Mouse (Mus musculus): ENCODE data around the gene Fam216a. TPM values are rescaled to one million over a fixed set of nuclear protein-coding genes. Genes with fewer than 3 reads are reported as not detected.
"Not testable (repeated sequence)": the region's sequence is repeated elsewhere in the genome, so short reads cannot be mapped to it uniquely, and the experiment has no call there.

The Fam216a gene
- polyA plus RNA-seq (2012; rRNA removed), result 18.9 and 22.5 TPM in 2 replicates

DNA sequence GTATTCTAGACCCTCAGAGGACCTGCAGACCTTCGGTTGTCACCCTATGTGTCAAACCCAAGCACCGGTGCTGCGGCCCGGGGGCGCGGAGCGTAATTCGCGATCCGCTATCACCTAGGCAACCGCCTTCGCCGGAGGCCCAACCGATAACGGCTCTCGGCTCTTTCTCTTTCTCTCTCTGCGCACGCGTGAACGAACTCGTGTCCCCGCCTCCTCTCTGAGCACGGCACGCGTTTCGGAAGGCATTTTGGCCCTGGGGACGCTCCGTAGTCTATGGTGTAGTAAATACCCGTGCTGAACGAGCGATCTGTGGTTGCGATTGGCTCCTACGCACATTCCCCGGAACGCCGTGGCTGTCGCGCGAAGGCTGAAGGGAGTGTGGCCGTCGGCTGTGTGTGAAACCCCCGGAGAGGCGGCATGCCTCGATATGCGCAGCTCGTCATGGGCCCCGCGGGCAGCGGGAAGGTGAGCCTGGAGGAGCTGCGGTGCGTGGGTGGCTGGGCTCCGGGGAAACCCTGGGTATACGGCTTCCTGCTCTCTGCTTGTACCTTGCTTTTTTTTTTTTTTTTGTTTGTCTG lies at the start of gene Fam216a:
Fam216a (minus strand) TSS at position 173 of the 578 bp plus-strand sequence.
- under 1% methylated on average over 53 of the region's 53 CpGs for WGBS
- peak; percentile 75; the same call in 1 of the 2 replicates for TF ChIP-seq POLR2A (IDR thresholded peaks at IDR 0.05; ENCODE audit: borderline replicate concordance, extremely low read depth, low read depth, low read length)
- TF ChIP-seq CTCF (IDR thresholded peaks at IDR 0.05; ENCODE audit: insufficient read depth, low read length), result no peak
- peak within 1 kb of the TSS; percentile 84 for H3K4me3 ChIP-seq (replicated peaks; ENCODE audit: extremely low read depth, low read depth, low read length)
- H3K4me1 ChIP-seq (ENCODE audit: control insufficient read depth, insufficient read depth, low read length), result no peaks in the 10 kb centered on the region; the same call in 1 of the 2 replicates
- DNase-seq, result peak; percentile 99

DNA sequence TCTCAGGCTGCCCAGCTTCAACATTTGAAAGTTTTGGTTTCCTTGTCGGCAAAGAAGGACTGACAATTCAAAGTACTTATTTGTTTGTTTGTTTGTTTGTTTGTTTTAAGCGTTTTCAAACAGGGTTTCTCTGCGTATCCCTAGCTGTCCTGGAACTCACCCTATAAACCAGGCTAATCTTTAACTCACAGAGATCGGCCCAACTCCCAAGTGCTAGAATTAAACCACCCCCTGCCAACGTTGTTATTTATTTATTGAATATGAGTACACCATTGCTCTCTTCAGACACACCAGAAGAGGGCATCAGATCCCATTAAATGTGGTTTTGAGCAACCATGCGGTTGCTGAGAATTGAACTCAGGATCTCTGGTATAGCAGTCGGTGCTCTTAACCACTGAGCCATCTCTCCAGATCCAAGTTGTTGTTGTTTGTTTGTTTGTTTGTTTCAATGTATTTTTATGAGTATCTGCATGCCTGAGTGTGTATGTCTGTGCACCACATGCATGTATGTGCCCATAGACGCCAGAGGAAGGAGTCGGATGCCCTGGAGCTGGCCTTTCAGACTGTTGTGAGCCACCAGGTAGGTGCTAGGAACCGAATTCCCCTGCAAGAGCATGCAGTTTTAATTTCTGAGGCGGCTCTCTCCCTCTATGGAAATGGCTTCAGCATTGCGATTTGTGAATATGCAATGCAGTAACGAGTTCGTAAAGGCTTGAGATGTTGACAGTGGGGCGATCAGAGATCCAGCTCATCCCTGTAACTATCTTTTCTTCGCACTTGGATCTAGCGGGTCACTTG lies 49.3 kb upstream of the Fam216a start, which contains the start of gene Anapc7:
Anapc7 (plus strand) TSS at position 423 of the 798 bp plus-strand sequence.
- DNase-seq, result no peak
- 13% methylated on average over 17 of the region's 17 CpGs for WGBS
- Histone ChIP-seq H3K4me3 (replicated peaks; ENCODE audit: extremely low read depth, low read depth, low read length) (peak within 1 kb of the TSS; percentile 89), H3K4me1 (ENCODE audit: control insufficient read depth, insufficient read depth, low read length) (no peaks in the 10 kb centered on the region)
- no peak for TF ChIP-seq CTCF (IDR thresholded peaks at IDR 0.05; ENCODE audit: insufficient read depth, low read length)
- no peak for TF ChIP-seq POLR2A (IDR thresholded peaks at IDR 0.05; ENCODE audit: borderline replicate concordance, extremely low read depth, low read depth, low read length)

GRCm38 (mm10) chr5:122420676-122421075 lies 48.5 kb upstream of the Fam216a start:
- WGBS, result 56% methylated on average over 4 of the region's 4 CpGs
- not testable (repeated sequence) for H3K4me1 ChIP-seq (ENCODE audit: control insufficient read depth, insufficient read depth, low read length); H3K4me3 ChIP-seq (replicated peaks; ENCODE audit: extremely low read depth, low read depth, low read length); DNase-seq

DNA sequence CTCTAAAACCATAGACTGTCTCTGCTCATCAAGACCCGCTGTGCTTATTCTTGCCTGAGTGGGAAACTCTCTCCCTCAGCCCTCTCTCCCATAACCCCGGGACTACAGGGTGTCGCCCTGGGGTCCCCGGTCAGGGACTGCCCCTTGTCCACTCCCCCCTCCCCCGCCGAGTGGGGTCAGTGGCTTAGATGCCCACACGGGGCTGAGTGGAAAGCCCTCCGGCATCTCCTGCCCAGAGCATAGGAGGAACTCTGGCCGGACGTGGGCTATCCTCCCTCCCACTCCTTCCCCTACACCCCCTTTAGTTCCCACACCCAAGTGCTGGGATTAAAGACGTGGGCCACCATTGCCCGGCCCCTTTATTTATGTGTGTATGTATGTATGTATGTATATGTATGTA lies 43.3 kb upstream of the Fam216a start:
- DNase-seq, result no peak
- TF ChIP-seq POLR2A (IDR thresholded peaks at IDR 0.05; ENCODE audit: borderline replicate concordance, extremely low read depth, low read depth, low read length) (no peak), CTCF (IDR thresholded peaks at IDR 0.05; ENCODE audit: insufficient read depth, low read length) (no peak)
- H3K4me1 ChIP-seq (ENCODE audit: control insufficient read depth, insufficient read depth, low read length), result no peaks in the 10 kb centered on the region
- WGBS, result 88% methylated on average over 12 of the region's 12 CpGs
- no peak overlapping the region for H3K4me3 ChIP-seq (replicated peaks; ENCODE audit: extremely low read depth, low read depth, low read length)

- TF ChIP-seq POLR2A (IDR thresholded peaks at IDR 0.05; ENCODE audit: borderline replicate concordance, extremely low read depth, low read depth, low read length) (no peak), CTCF (IDR thresholded peaks at IDR 0.05; ENCODE audit: insufficient read depth, low read length) (no peak)
- WGBS, result 86% methylated on average over 5 of the region's 5 CpGs
These were observed 42.2 kb upstream of the Fam216a start for GRCm38 (mm10) chr5:122414351-122414750.

DNA sequence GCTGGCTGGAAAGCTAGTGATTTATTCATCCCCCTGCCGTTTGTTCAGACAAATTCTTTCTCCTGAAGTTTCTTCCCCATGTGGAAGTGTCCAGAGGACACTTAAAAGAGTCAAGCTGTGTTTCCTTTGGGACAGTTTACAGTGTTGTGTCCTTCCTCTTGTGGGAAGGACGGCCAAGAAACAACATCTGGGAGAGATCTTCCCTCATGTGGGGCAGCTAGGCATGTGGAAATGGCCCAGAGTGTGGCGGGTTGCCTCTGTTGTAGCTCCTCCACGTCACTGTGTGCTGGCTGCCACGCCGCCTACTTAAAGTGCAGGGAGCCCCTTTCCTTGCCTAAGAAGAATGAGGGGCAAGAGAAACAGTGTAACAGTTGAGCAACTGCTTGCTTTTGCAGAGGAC lies 40.7 kb upstream of the Fam216a start:
- WGBS, result 32% methylated on average over 6 of the region's 6 CpGs
- Histone ChIP-seq H3K4me1 (ENCODE audit: control insufficient read depth, insufficient read depth, low read length) (no peaks in the 10 kb centered on the region), H3K4me3 (replicated peaks; ENCODE audit: extremely low read depth, low read depth, low read length) (no peak overlapping the region)
- TF ChIP-seq POLR2A (IDR thresholded peaks at IDR 0.05; ENCODE audit: borderline replicate concordance, extremely low read depth, low read depth, low read length), result no peak
- no peak for DNase-seq

More at GRCm38 (mm10) chr5:122414351-122414750, 42.2 kb upstream of the Fam216a start:
- DNase-seq, result no peak
- H3K4me3 ChIP-seq (replicated peaks; ENCODE audit: extremely low read depth, low read depth, low read length), result no peak overlapping the region
- H3K4me1 ChIP-seq (ENCODE audit: control insufficient read depth, insufficient read depth, low read length), result no peaks in the 10 kb centered on the region

- H3K4me1 ChIP-seq (ENCODE audit: control insufficient read depth, insufficient read depth, low read length), result no peaks in the 10 kb centered on the region
- TF ChIP-seq POLR2A (IDR thresholded peaks at IDR 0.05; ENCODE audit: borderline replicate concordance, extremely low read depth, low read depth, low read length), result no peak
- no peak for DNase-seq
- H3K4me3 ChIP-seq (replicated peaks; ENCODE audit: extremely low read depth, low read depth, low read length), result no peak overlapping the region
- 67% methylated on average over 5 of the region's 5 CpGs for WGBS
These were observed 39.7 kb upstream of the Fam216a start for GRCm38 (mm10) chr5:122411892-122412291.

GRCm38 (mm10) chr5:122409692-122410645 lies 37.8 kb upstream of the Fam216a start:
- 89% methylated on average over 19 of the region's 19 CpGs for WGBS
- no peak for DNase-seq
- Histone ChIP-seq H3K4me1 (ENCODE audit: control insufficient read depth, insufficient read depth, low read length) (no peaks in the 10 kb centered on the region), H3K4me3 (replicated peaks; ENCODE audit: extremely low read depth, low read depth, low read length) (no peak overlapping the region)
- TF ChIP-seq POLR2A (IDR thresholded peaks at IDR 0.05; ENCODE audit: borderline replicate concordance, extremely low read depth, low read depth, low read length) (no peak), CTCF (IDR thresholded peaks at IDR 0.05; ENCODE audit: insufficient read depth, low read length) (no peak)

- peaks cover 3% of the 10 kb centered on the region for H3K4me1 ChIP-seq (ENCODE audit: control insufficient read depth, insufficient read depth, low read length)
- no peak for DNase-seq
- no peak overlapping the region for H3K4me3 ChIP-seq (replicated peaks; ENCODE audit: extremely low read depth, low read depth, low read length)
- WGBS, result 96% methylated on average over 10 of the region's 10 CpGs
- no peak for TF ChIP-seq POLR2A (IDR thresholded peaks at IDR 0.05; ENCODE audit: borderline replicate concordance, extremely low read depth, low read depth, low read length)
- TF ChIP-seq CTCF (IDR thresholded peaks at IDR 0.05; ENCODE audit: insufficient read depth, low read length), result no peak
These were observed 33.4 kb upstream of the Fam216a start for GRCm38 (mm10) chr5:122405537-122405936.
